Mouse (Mus musculus) forebrain, embryonic 12.5 days (tissue): ENCODE results near the gene Gpr183. TPM values are rescaled to one million over a fixed set of nuclear protein-coding genes. Genes with fewer than 3 reads are reported as not detected.

Experiments used
- ATAC-seq: fragments of 200-750 bp; cut with Nextera tagmentation; 2 replicates; pipeline ENCODE4 v1.8.0; 2017; ENCODE audit warnings: moderate TSS enrichment; ENCODE audit not compliant: low FRiP score
- H3K27ac ChIP-seq: fragments of 300-500 bp; sonication (generic); 2 replicates; pipeline ENCODE4 v1.5.1; 2016; ENCODE audit warnings: mild to moderate bottlenecking
- H3K27me3 ChIP-seq: fragments of 300-500 bp; sonication (generic); 2 replicates; pipeline ENCODE4 v1.6.1; 2016; ENCODE audit warnings: mild to moderate bottlenecking
- H3K36me3 ChIP-seq: fragments of 300-500 bp; sonication (generic); replicated peaks from 2 replicates; pipeline ENCODE4 v1.6.1; 2016; ENCODE audit warnings: mild to moderate bottlenecking
- H3K4me1 ChIP-seq: fragments of 300-500 bp; sonication (generic); 2 replicates; pipeline ENCODE4 v1.6.1; 2016
- H3K4me2 ChIP-seq: fragments of 300-500 bp; sonication (generic); 2 replicates; pipeline ENCODE4 v1.6.1; 2016; ENCODE audit warnings: mild to moderate bottlenecking, moderate library complexity
- H3K4me3 ChIP-seq: fragments of 300-500 bp; sonication (generic); replicated peaks from 2 replicates; pipeline ENCODE4 v1.5.1; 2016; ENCODE audit warnings: mild to moderate bottlenecking
- H3K9ac ChIP-seq: fragments of 300-500 bp; sonication (generic); 2 replicates; pipeline ENCODE4 v1.6.1; 2016; ENCODE audit warnings: mild to moderate bottlenecking
- H3K9me3 ChIP-seq: fragments of 300-500 bp; sonication (generic); 2 replicates; pipeline ENCODE4 v1.6.1; 2016
- WGBS: fragments of 180-500 bp; shearing (Covaris S2); methylation state at CpG from one replicate; pipeline ENCODE4 v1.1.7; 2016; 5-methylcytosine and 5-hydroxymethylcytosine counted together
- polyA plus RNA-seq: library from polyadenylated mRNA; unstranded; fragments of >200 nt; fragmentation: Nextera tagmentation; extraction: Ambion mirVana; gene quantifications from 2 replicates; pipeline ENCODE4 v1.2.1, GENCODE M21; 2016

Gene Gpr183
- polyA plus RNA-seq, 1 experiment from 2014 or later, result 1.8 TPM

- Histone ChIP-seq H3K27me3 (no peaks in the 10 kb centered on the region), H3K4me1 (no peaks in the 10 kb centered on the region), H3K4me2 (no peak overlapping the region), H3K36me3 (peaks cover 30% of the 10 kb centered on the region), H3K9ac (no peak overlapping the region), H3K9me3 (no peaks in the 10 kb centered on the region), H3K27ac (no peak overlapping the region), H3K4me3 (no peak overlapping the region)
- ATAC-seq, result no peak
- 90% methylated on average over 1 of the region's 1 CpGs for WGBS
These were observed 30.5 kb upstream of the Gpr183 start for GRCm38 (mm10) chr14:121995557-121995870.

GRCm38 (mm10) chr14:121994846-121995556 lies 30.0 kb upstream of the Gpr183 start:
- no peak overlapping the region for H3K4me3 ChIP-seq
- H3K36me3 ChIP-seq, result peaks cover 30% of the 10 kb centered on the region
- no peaks in the 10 kb centered on the region for H3K4me1 ChIP-seq
- H3K27ac ChIP-seq, result no peak overlapping the region
- H3K9me3 ChIP-seq, result no peaks in the 10 kb centered on the region
- no peak overlapping the region for H3K4me2 ChIP-seq
- no peak overlapping the region for H3K9ac ChIP-seq
- no peaks in the 10 kb centered on the region for H3K27me3 ChIP-seq
- no peak for ATAC-seq
- WGBS, result 92% methylated on average over 7 of the region's 7 CpGs

- 93% methylated on average over 17 of the region's 17 CpGs for WGBS
- H3K27me3 ChIP-seq, result no peaks in the 10 kb centered on the region
- ATAC-seq, result no peak
- H3K36me3 ChIP-seq, result peaks cover 30% of the 10 kb centered on the region
- no peaks in the 10 kb centered on the region for H3K4me1 ChIP-seq
- no peaks in the 10 kb centered on the region for H3K9me3 ChIP-seq
- H3K4me3 ChIP-seq, result no peak overlapping the region
- H3K4me2 ChIP-seq, result no peak overlapping the region
- no peak overlapping the region for H3K9ac ChIP-seq
- no peak overlapping the region for H3K27ac ChIP-seq
These were observed 29.2 kb upstream of the Gpr183 start for GRCm38 (mm10) chr14:121994171-121994700.

- Histone ChIP-seq H3K9me3 (no peaks in the 10 kb centered on the region), H3K4me1 (no peaks in the 10 kb centered on the region), H3K4me2 (no peak overlapping the region), H3K4me3 (no peak overlapping the region), H3K9ac (no peak overlapping the region), H3K36me3 (peaks cover 30% of the 10 kb centered on the region), H3K27me3 (no peaks in the 10 kb centered on the region), H3K27ac (no peak overlapping the region)
- ATAC-seq, result no peak
- 94% methylated on average over 4 of the region's 4 CpGs for WGBS
These were observed 28.6 kb upstream of the Gpr183 start for GRCm38 (mm10) chr14:121993616-121994015.

GRCm38 (mm10) chr14:121992395-121993280 lies 27.6 kb upstream of the Gpr183 start:
- Histone ChIP-seq H3K4me1 (no peaks in the 10 kb centered on the region), H3K27ac (no peak overlapping the region), H3K9ac (no peak overlapping the region), H3K4me2 (no peak overlapping the region), H3K4me3 (no peak overlapping the region), H3K27me3 (no peaks in the 10 kb centered on the region), H3K9me3 (no peaks in the 10 kb centered on the region), H3K36me3 (peaks cover 29% of the 10 kb centered on the region)
- WGBS, result 93% methylated on average over 13 of the region's 13 CpGs
- no peak for ATAC-seq

- no peaks in the 10 kb centered on the region for H3K4me1 ChIP-seq
- no peak for ATAC-seq
- H3K4me2 ChIP-seq, result no peak overlapping the region
- H3K9me3 ChIP-seq, result no peaks in the 10 kb centered on the region
- no peak overlapping the region for H3K27ac ChIP-seq
- H3K9ac ChIP-seq, result no peak overlapping the region
- H3K36me3 ChIP-seq, result peaks cover 25% of the 10 kb centered on the region
- H3K27me3 ChIP-seq, result no peaks in the 10 kb centered on the region
- H3K4me3 ChIP-seq, result no peak overlapping the region
These were observed 26.9 kb upstream of the Gpr183 start for GRCm38 (mm10) chr14:121991921-121992320.

- H3K4me3 ChIP-seq, result no peak overlapping the region
- H3K27ac ChIP-seq, result no peak overlapping the region
- WGBS, result 92% methylated on average over 6 of the region's 6 CpGs
- H3K36me3 ChIP-seq, result peaks cover 16% of the 10 kb centered on the region
- H3K4me1 ChIP-seq, result no peaks in the 10 kb centered on the region
- no peaks in the 10 kb centered on the region for H3K9me3 ChIP-seq
- H3K4me2 ChIP-seq, result no peak overlapping the region
- H3K27me3 ChIP-seq, result no peaks in the 10 kb centered on the region
- no peak overlapping the region for H3K9ac ChIP-seq
- no peak for ATAC-seq
These were observed 25.9 kb upstream of the Gpr183 start for GRCm38 (mm10) chr14:121990897-121991296.

- Histone ChIP-seq H3K4me2 (no peak overlapping the region), H3K9ac (no peak overlapping the region), H3K9me3 (no peaks in the 10 kb centered on the region), H3K27ac (no peak overlapping the region), H3K4me3 (no peak overlapping the region), H3K36me3 (peaks cover 7% of the 10 kb centered on the region; the same call in 1 of the 2 replicates), H3K4me1 (no peaks in the 10 kb centered on the region), H3K27me3 (no peaks in the 10 kb centered on the region)
- ATAC-seq, result no peak
- 97% methylated on average over 3 of the region's 3 CpGs for WGBS
These were observed 24.9 kb upstream of the Gpr183 start for GRCm38 (mm10) chr14:121989869-121990268.

GRCm38 (mm10) chr14:121989331-121989730 lies 24.3 kb upstream of the Gpr183 start:
- Histone ChIP-seq H3K4me1 (no peaks in the 10 kb centered on the region), H3K4me2 (no peak overlapping the region), H3K9me3 (no peaks in the 10 kb centered on the region), H3K9ac (no peak overlapping the region), H3K27me3 (no peaks in the 10 kb centered on the region), H3K36me3 (peaks cover 3% of the 10 kb centered on the region; the same call in 1 of the 2 replicates), H3K4me3 (no peak overlapping the region), H3K27ac (no peak overlapping the region)
- ATAC-seq, result no peak
- 91% methylated on average over 3 of the region's 3 CpGs for WGBS

- H3K4me1 ChIP-seq, result no peaks in the 10 kb centered on the region
- H3K27ac ChIP-seq, result no peak overlapping the region
- H3K36me3 ChIP-seq, result no peaks in the 10 kb centered on the region
- H3K9ac ChIP-seq, result no peak overlapping the region
- ATAC-seq, result no peak
- H3K4me3 ChIP-seq, result no peak overlapping the region
- no peaks in the 10 kb centered on the region for H3K9me3 ChIP-seq
- H3K27me3 ChIP-seq, result no peaks in the 10 kb centered on the region
- H3K4me2 ChIP-seq, result no peak overlapping the region
- WGBS, result 85% methylated on average over 4 of the region's 4 CpGs
These were observed 22.7 kb upstream of the Gpr183 start for GRCm38 (mm10) chr14:121987691-121988090.

GRCm38 (mm10) chr14:121987287-121987686 lies 22.3 kb upstream of the Gpr183 start:
- no peaks in the 10 kb centered on the region for H3K4me1 ChIP-seq
- no peak overlapping the region for H3K27ac ChIP-seq
- no peaks in the 10 kb centered on the region for H3K9me3 ChIP-seq
- no peak overlapping the region for H3K4me3 ChIP-seq
- H3K27me3 ChIP-seq, result no peaks in the 10 kb centered on the region
- no peak overlapping the region for H3K4me2 ChIP-seq
- ATAC-seq, result no peak
- WGBS, result 95% methylated on average over 1 of the region's 1 CpGs
- no peak overlapping the region for H3K9ac ChIP-seq
- H3K36me3 ChIP-seq, result no peaks in the 10 kb centered on the region

GRCm38 (mm10) chr14:121986028-121986427 lies 21.0 kb upstream of the Gpr183 start:
- no peaks in the 10 kb centered on the region for H3K36me3 ChIP-seq
- no peaks in the 10 kb centered on the region for H3K27me3 ChIP-seq
- no peak overlapping the region for H3K4me3 ChIP-seq
- H3K4me2 ChIP-seq, result no peak overlapping the region
- ATAC-seq, result no peak
- H3K4me1 ChIP-seq, result no peaks in the 10 kb centered on the region
- 91% methylated on average over 6 of the region's 6 CpGs for WGBS
- H3K27ac ChIP-seq, result no peak overlapping the region
- H3K9me3 ChIP-seq, result no peaks in the 10 kb centered on the region
- H3K9ac ChIP-seq, result no peak overlapping the region
